Mouse (Mus musculus): Measurements from ENCODE around the gene Btaf1.

- TF ChIP-seq POLR2A (IDR thresholded peaks at IDR 0.05; ENCODE audit: low read depth, low read length) (no peak), CTCF (IDR thresholded peaks at IDR 0.05; ENCODE audit: extremely low read depth, insufficient read depth, insufficient read length, insufficient replicate concordance) (no peak)
These were observed 122.6 kb downstream of the Btaf1 start for GRCm38 (mm10) chr19:37048507-37048906.
